In genomic region chr11:118407318-118407910, GRCm38 (mm10) we compare ENCODE assay signal across 9 mouse cellular contexts. TPM values are rescaled to one million over a fixed set of nuclear protein-coding genes. Genes with fewer than 3 reads are reported as not detected.
DNase-seq lines count a peak whose midpoint lies in the region; ATAC-seq lines count a peak whose summit lies in the region.
"Had no signal": no experiment of that assay in that cellular context is flagged by ENCODE, and none has a peak within 500 bp of the region (broad histone marks: within the 10 kb centered on the region; RNA-seq: fewer than 3 reads in every experiment).

No protein-coding gene starts in this region.

- intact Hi-C loops in heart, postnatal 10 days (cut with DNase I): loop anchor here (10.0 kb wide), 1 partner anchor 323 kb away; no protein-coding TSS in a partner anchor

- H3K4me1 ChIP-seq in midbrain, embryonic 16.5 days (ENCODE audit: control insufficient read depth, insufficient read depth, low read length): no peaks in the 10 kb centered on the region
- H3K4me1 ChIP-seq in hindbrain, embryonic 16.5 days (ENCODE audit: control insufficient read depth, insufficient read depth, low read depth, low read length): no peaks in the 10 kb centered on the region
- H3K4me1 ChIP-seq: hindbrain, embryonic 15.5 days had no signal

- 0 out of 2 replicates have a peak, but pooled peaks have one; percentile 38 for ATAC-seq in megakaryocyte progenitor cell, adult 5-6 weeks (replicated peaks; ENCODE audit: poor library complexity)
- ATAC-seq in midbrain, embryonic 16.5 days: no peak
- ATAC-seq in hindbrain, embryonic 16.5 days: no peak

- H3K4me3 ChIP-seq in midbrain, embryonic 16.5 days (ENCODE audit: low read depth, low read length): no peak overlapping the region
- no peak overlapping the region for H3K4me3 ChIP-seq in hindbrain, embryonic 16.5 days (ENCODE audit: low read length)
- H3K4me3 ChIP-seq: hindbrain, embryonic 15.5 days had no signal

- H3K27me3 ChIP-seq in midbrain, embryonic 16.5 days (ENCODE audit: control insufficient read depth, insufficient read depth, low read depth, low read length): no peaks in the 10 kb centered on the region
- no peaks in the 10 kb centered on the region for H3K27me3 ChIP-seq in hindbrain, embryonic 16.5 days (replicated peaks; ENCODE audit: control insufficient read depth, insufficient read depth, low read length)
- H3K27me3 ChIP-seq: hindbrain, embryonic 15.5 days had no signal

- no peaks in the 10 kb centered on the region for H3K9me3 ChIP-seq in midbrain, embryonic 16.5 days (replicated peaks; ENCODE audit: control insufficient read depth, low read length, poor library complexity, severe bottlenecking)
- H3K9me3 ChIP-seq in hindbrain, embryonic 16.5 days (ENCODE audit: control insufficient read depth, low read length): no peaks in the 10 kb centered on the region
- H3K9me3 ChIP-seq: hindbrain, embryonic 15.5 days had no signal

- H3K36me3 ChIP-seq in midbrain, embryonic 16.5 days (ENCODE audit: control insufficient read depth, insufficient read depth, low read length): peaks cover 22% of the 10 kb centered on the region
- H3K36me3 ChIP-seq in hindbrain, embryonic 16.5 days (ENCODE audit: control insufficient read depth, insufficient read depth, low read length): peaks cover 17% of the 10 kb centered on the region

- H3K9ac ChIP-seq in midbrain, embryonic 16.5 days (ENCODE audit: low read depth, low read length): no peak overlapping the region
- H3K9ac ChIP-seq in hindbrain, embryonic 16.5 days (ENCODE audit: low read depth, low read length): no peak overlapping the region
- H3K9ac ChIP-seq: hindbrain, embryonic 15.5 days had no signal

- peak; percentile 54 to 75 for DNase-seq in heart, postnatal 10 days
- DNase-seq in heart, adult 9 months (ENCODE audit: low spot score in 2 of 2): no peak
- peak; percentile 68 for DNase-seq in right cerebral cortex, postnatal 4 days
- no peak for DNase-seq in right cerebral cortex, adult 18-20 months
- DNase-seq in adrenal gland, postnatal 25 days: peak; percentile 58

- WGBS in midbrain, embryonic 16.5 days: 80% methylated on average over 23 of the region's 23 CpGs
- WGBS in hindbrain, embryonic 16.5 days: 85% methylated on average over 23 of the region's 23 CpGs

- no peak overlapping the region for H3K27ac ChIP-seq in midbrain, embryonic 16.5 days (ENCODE audit: low read length)
- no peak overlapping the region for H3K27ac ChIP-seq in hindbrain, embryonic 16.5 days (ENCODE audit: low read depth, low read length)
- H3K27ac ChIP-seq: hindbrain, embryonic 15.5 days had no signal

- no peak overlapping the region for H3K4me2 ChIP-seq in midbrain, embryonic 16.5 days (ENCODE audit: low read length)
- no peak overlapping the region for H3K4me2 ChIP-seq in hindbrain, embryonic 16.5 days (ENCODE audit: low read length)
- H3K4me2 ChIP-seq: hindbrain, embryonic 15.5 days had no signal

RNA-seq across cellular contexts. Expression of gene Lgals3bp, which starts 5.5 kb away (rescaled TPM):
- 10 to 100 TPM; 31.3 to 31.7 TPM for total RNA-seq in heart, postnatal 10 days (2021)
- 57.9 and 86.6 TPM in 2 replicates for total RNA-seq in adrenal gland, postnatal 25 days (2021)
- total RNA-seq in megakaryocyte progenitor cell, adult 5-6 weeks (2015): 92.3 and 118 TPM in 2 replicates
- 51.7 and 56.3 TPM in 2 replicates for total RNA-seq in megakaryocyte progenitor cell, adult 5-6 weeks (2017)
- polyA plus RNA-seq in midbrain, embryonic 16.5 days (2015; fragmentation: Nextera tagmentation; extraction: Ambion mirVana): 3.8 and 4.4 TPM in 2 replicates
- polyA plus RNA-seq in hindbrain, embryonic 16.5 days (2015; fragmentation: Nextera tagmentation; extraction: Ambion mirVana): 7.1 and 8.1 TPM in 2 replicates

RNA-seq across cellular contexts. Expression of gene Cant1, which starts 11.5 kb away (rescaled TPM):
- total RNA-seq in heart, postnatal 10 days (2021): 10 to 100 TPM; 20.4 to 22.0 TPM
- total RNA-seq in adrenal gland, postnatal 25 days (2021): 35.1 and 40.1 TPM in 2 replicates
- total RNA-seq in megakaryocyte progenitor cell, adult 5-6 weeks (2015): 17.6 and 19.2 TPM in 2 replicates
- 18.7 and 20.0 TPM in 2 replicates for total RNA-seq in megakaryocyte progenitor cell, adult 5-6 weeks (2017)
- polyA plus RNA-seq in midbrain, embryonic 16.5 days (2015; fragmentation: Nextera tagmentation; extraction: Ambion mirVana): 24.9 and 27.8 TPM in 2 replicates
- polyA plus RNA-seq in hindbrain, embryonic 16.5 days (2015; fragmentation: Nextera tagmentation; extraction: Ambion mirVana): 25.7 and 29.1 TPM in 2 replicates

RNA-seq across cellular contexts. Expression of gene C1qtnf1, which starts 20.6 kb away (rescaled TPM):
- total RNA-seq in heart, postnatal 10 days (2021): 10 to 100 TPM; 38.0 to 38.4 TPM
- total RNA-seq in adrenal gland, postnatal 25 days (2021): 11.8 and 18.8 TPM in 2 replicates
- total RNA-seq in megakaryocyte progenitor cell, adult 5-6 weeks (2015): not detected in 2 replicates
- not detected in 2 replicates for total RNA-seq in megakaryocyte progenitor cell, adult 5-6 weeks (2017)
- 4.1 and 4.2 TPM in 2 replicates for polyA plus RNA-seq in midbrain, embryonic 16.5 days (2015; fragmentation: Nextera tagmentation; extraction: Ambion mirVana)
- polyA plus RNA-seq in hindbrain, embryonic 16.5 days (2015; fragmentation: Nextera tagmentation; extraction: Ambion mirVana): 4.4 and 7.0 TPM in 2 replicates

RNA-seq across cellular contexts. Expression of gene Timp2, which starts 51.9 kb away (rescaled TPM):
- total RNA-seq in heart, postnatal 10 days (2021): 100 to 1,000 TPM; 199 to 211 TPM
- 43.1 and 51.3 TPM in 2 replicates for total RNA-seq in adrenal gland, postnatal 25 days (2021)
- 7.4 and 9.5 TPM in 2 replicates for total RNA-seq in megakaryocyte progenitor cell, adult 5-6 weeks (2015)
- total RNA-seq in megakaryocyte progenitor cell, adult 5-6 weeks (2017): 9.7 and 10.1 TPM in 2 replicates
- polyA plus RNA-seq in midbrain, embryonic 16.5 days (2015; fragmentation: Nextera tagmentation; extraction: Ambion mirVana): 83.6 and 98.8 TPM in 2 replicates
- polyA plus RNA-seq in hindbrain, embryonic 16.5 days (2015; fragmentation: Nextera tagmentation; extraction: Ambion mirVana): 95.2 and 97.8 TPM in 2 replicates

Comparison
In these comparisons a context has a peak if more than half of its experiments do, and no peak if none do; other contexts are left out.
1. DNase-seq: peak in heart, postnatal 10 days (2 of 2), right cerebral cortex, postnatal 4 days (single experiment) and adrenal gland, postnatal 25 days (single experiment); none in heart, adult 9 months (0 of 2) and right cerebral cortex, adult 18-20 months (single experiment).
2. RNA of gene C1qtnf1, which starts 20.6 kb away (total RNA-seq): 38.0 to 38.4 TPM in heart, postnatal 10 days and 11.8 to 18.8 TPM in adrenal gland, postnatal 25 days; not detected in megakaryocyte progenitor cell, adult 5-6 weeks; every median in the first group is over 10 times any median in the second.